Mouse (Mus musculus): Measurements from ENCODE around the gene Kif5a. TPM values are rescaled to one million over a fixed set of nuclear protein-coding genes. Genes with fewer than 3 reads are reported as not detected.
A peak's percentile ranks its signal among the peaks of the same experiment; 100 is the strongest.
"Not testable (repeated sequence)": the region's sequence is repeated elsewhere in the genome, so short reads cannot be mapped to it uniquely, and the experiment has no call there.

The Kif5a gene
- total RNA-seq, 2 experiments from 2014 or later: 0.45 to 0.53 TPM

GRCm38 (mm10) chr10:127197505-127198110 lies 65.5 kb downstream of the Kif5a start:
- intact Hi-C loops (cut with DNase I; ENCODE audit: low total_unique reads): no loop called here
- DNase-seq: no peak

GRCm38 (mm10) chr10:127197104-127197503 lies 66.0 kb downstream of the Kif5a start:
- DNase-seq: no peak
- intact Hi-C loops (cut with DNase I; ENCODE audit: low total_unique reads): no loop called here

GRCm38 (mm10) chr10:127196392-127196791 lies 66.8 kb downstream of the Kif5a start:
- intact Hi-C loops (cut with DNase I; ENCODE audit: low total_unique reads): no loop called here
- peak; percentile 81 for DNase-seq

- DNase-seq: peak; percentile 45
- intact Hi-C loops (cut with DNase I; ENCODE audit: low total_unique reads): no loop called here
These were observed 67.6 kb downstream of the Kif5a start, which contains the start of gene Dtx3 for GRCm38 (mm10) chr10:127195328-127196129. Dtx3 (minus strand) TSS chr10:127195728.

GRCm38 (mm10) chr10:127194428-127195327 lies 68.5 kb downstream of the Kif5a start:
- peak; percentile 75 for DNase-seq
- intact Hi-C loops (cut with DNase I; ENCODE audit: low total_unique reads): no loop called here

- intact Hi-C loops (cut with DNase I; ENCODE audit: low total_unique reads): no loop called here
- no peak for DNase-seq
These were observed 70.1 kb downstream of the Kif5a start for GRCm38 (mm10) chr10:127193011-127193410.

- DNase-seq; intact Hi-C loops (cut with DNase I; ENCODE audit: low total_unique reads): not testable (repeated sequence)
These were observed 71.2 kb downstream of the Kif5a start for GRCm38 (mm10) chr10:127192057-127192328.

GRCm38 (mm10) chr10:127191191-127192056 lies 71.7 kb downstream of the Kif5a start:
- no peak for DNase-seq
- intact Hi-C loops (cut with DNase I; ENCODE audit: low total_unique reads): no loop called here

GRCm38 (mm10) chr10:127190398-127191190 lies 72.6 kb downstream of the Kif5a start:
- intact Hi-C loops (cut with DNase I; ENCODE audit: low total_unique reads): no loop called here
- no peak for DNase-seq

- DNase-seq: peak; percentile 76
These were observed 73.3 kb downstream of the Kif5a start, which contains the start of gene Arhgef25 for GRCm38 (mm10) chr10:127189651-127190381. Arhgef25 (minus strand) TSS chr10:127190083.

GRCm38 (mm10) chr10:127189116-127189650 lies 74.0 kb downstream of the Kif5a start:
- DNase-seq: peak; percentile 39
- intact Hi-C loops (cut with DNase I; ENCODE audit: low total_unique reads): no loop called here

More at GRCm38 (mm10) chr10:127189651-127190381, 73.3 kb downstream of the Kif5a start, which contains the start of gene Arhgef25:
- intact Hi-C loops (cut with DNase I; ENCODE audit: low total_unique reads): no loop called here

GRCm38 (mm10) chr10:127188465-127189115 lies 74.6 kb downstream of the Kif5a start:
- DNase-seq: peak; percentile 71
- intact Hi-C loops (cut with DNase I; ENCODE audit: low total_unique reads): no loop called here

- intact Hi-C loops (cut with DNase I; ENCODE audit: low total_unique reads): no loop called here
- DNase-seq: no peak
These were observed 75.1 kb downstream of the Kif5a start for GRCm38 (mm10) chr10:127188079-127188453.

- DNase-seq: no peak
- intact Hi-C loops (cut with DNase I; ENCODE audit: low total_unique reads): no loop called here
These were observed 75.6 kb downstream of the Kif5a start for GRCm38 (mm10) chr10:127187371-127188078.

- no peak for DNase-seq
- intact Hi-C loops (cut with DNase I; ENCODE audit: low total_unique reads): no loop called here
These were observed 76.7 kb downstream of the Kif5a start for GRCm38 (mm10) chr10:127186451-127186850.

GRCm38 (mm10) chr10:127185506-127185905 lies 77.6 kb downstream of the Kif5a start:
- intact Hi-C loops (cut with DNase I; ENCODE audit: low total_unique reads): no loop called here
- no peak for DNase-seq
